Mouse (Mus musculus) intestine, embryonic 15.5 days (tissue): ENCODE data around the gene Bclaf3. TPM values are rescaled to one million over a fixed set of nuclear protein-coding genes. Genes with fewer than 3 reads are reported as not detected.

Source experiments
- ATAC-seq: fragments of 200-750 bp; cut with Nextera tagmentation; 2 replicates; pipeline ENCODE4 v1.8.0; 2017; ENCODE audit warnings: moderate TSS enrichment, moderate library complexity
- H3K27ac ChIP-seq: fragments of 300-500 bp; sonication (generic); 2 replicates; pipeline ENCODE4 v1.5.1; 2015; ENCODE audit warnings: mild to moderate bottlenecking, inconsistent platforms
- H3K27me3 ChIP-seq: fragments of 300-500 bp; sonication (generic); replicated peaks from 2 replicates; pipeline ENCODE4 v1.6.1; 2015; ENCODE audit warnings: inconsistent platforms
- H3K36me3 ChIP-seq: fragments of 300-500 bp; sonication (generic); 2 replicates; pipeline ENCODE4 v1.6.1; 2015; ENCODE audit warnings: inconsistent platforms
- H3K4me1 ChIP-seq: fragments of 300-500 bp; sonication (generic); replicated peaks from 2 replicates; pipeline ENCODE4 v1.6.1; 2015; ENCODE audit warnings: inconsistent platforms
- H3K4me2 ChIP-seq: fragments of 300-500 bp; sonication (generic); replicated peaks from 2 replicates; pipeline ENCODE4 v1.6.1; 2015; ENCODE audit warnings: mild to moderate bottlenecking, inconsistent platforms
- H3K4me3 ChIP-seq: fragments of 300-500 bp; sonication (generic); replicated peaks from 2 replicates; pipeline ENCODE4 v1.5.1; 2015; ENCODE audit warnings: inconsistent platforms
- H3K9ac ChIP-seq: fragments of 300-500 bp; sonication (generic); 2 replicates; pipeline ENCODE4 v1.6.1; 2015; ENCODE audit warnings: inconsistent platforms
- H3K9me3 ChIP-seq: fragments of 300-500 bp; sonication (generic); 2 replicates; pipeline ENCODE4 v1.6.1; 2016; ENCODE audit warnings: inconsistent platforms
- WGBS: fragments of 180-500 bp; shearing (Covaris S2); methylation state at CpG from one replicate; pipeline ENCODE4 v1.1.7; 2015; 5-methylcytosine and 5-hydroxymethylcytosine counted together
- polyA plus RNA-seq: library from polyadenylated mRNA; unstranded; fragments of >200 nt; fragmentation: Nextera tagmentation; extraction: Ambion mirVana; gene quantifications from 2 replicates; pipeline ENCODE4 v1.2.1, GENCODE M21; 2015

Gene Bclaf3
- polyA plus RNA-seq, 1 experiment from 2014 or later, result 16.0 TPM

- no peak for ATAC-seq
- H3K4me2 ChIP-seq, result peak overlapping the region; percentile 71
- 32% methylated on average over 2 of the region's 2 CpGs for WGBS
Measured at GRCm38 (mm10) chrX:159629203-159629602, 102.7 kb downstream of the Bclaf3 start.

GRCm38 (mm10) chrX:159638500-159639227 is 112.2 kb downstream of the Bclaf3 start:
- Histone ChIP-seq H3K9ac (no peak overlapping the region), H3K4me1 (no peaks in the 10 kb centered on the region), H3K4me3 (no peak overlapping the region), H3K4me2 (no peak overlapping the region), H3K36me3 (no peaks in the 10 kb centered on the region), H3K27me3 (no peaks in the 10 kb centered on the region), H3K27ac (no peak overlapping the region), H3K9me3 (no peaks in the 10 kb centered on the region)
- WGBS, result 81% methylated on average over 4 of the region's 4 CpGs
- no peak for ATAC-seq

More at GRCm38 (mm10) chrX:159629203-159629602, 102.7 kb downstream of the Bclaf3 start:
- H3K27ac ChIP-seq, result no peak overlapping the region
- no peak overlapping the region for H3K9ac ChIP-seq
- no peaks in the 10 kb centered on the region for H3K4me1 ChIP-seq
- H3K9me3 ChIP-seq, result no peaks in the 10 kb centered on the region
- no peak overlapping the region; the same call in 1 of the 2 replicates for H3K4me3 ChIP-seq
- H3K27me3 ChIP-seq, result no peaks in the 10 kb centered on the region
- no peaks in the 10 kb centered on the region for H3K36me3 ChIP-seq

- 84% methylated on average over 4 of the region's 4 CpGs for WGBS
- Histone ChIP-seq H3K9ac (no peak overlapping the region), H3K27ac (no peak overlapping the region), H3K4me2 (no peak overlapping the region), H3K36me3 (no peaks in the 10 kb centered on the region), H3K4me3 (no peak overlapping the region), H3K4me1 (no peaks in the 10 kb centered on the region), H3K27me3 (no peaks in the 10 kb centered on the region), H3K9me3 (no peaks in the 10 kb centered on the region)
- no peak for ATAC-seq
Measured at GRCm38 (mm10) chrX:159639991-159640390, 113.5 kb downstream of the Bclaf3 start.

Other genes starting within 250 kb of the Bclaf3 start
- 112 and 127 TPM in 2 replicates for gene Eif1ax, start 154.5 kb upstream of the Bclaf3 start, polyA plus RNA-seq
- gene Map7d2, start 112.1 kb upstream of the Bclaf3 start, polyA plus RNA-seq, result 1.5 TPM in 2 replicates
- 25.5 and 31.6 TPM in 2 replicates for gene Sh3kbp1, start 100.6 kb downstream of the Bclaf3 start, polyA plus RNA-seq